Mouse (Mus musculus) ES-E14 (cell line): ENCODE data around the gene Esrra. TPM values are rescaled to one million over a fixed set of nuclear protein-coding genes. Genes with fewer than 3 reads are reported as not detected.

Experiments used
- DNase-seq: peaks from one replicate; pipeline ENCODE4 v3.0.0-alpha.2; 2013; ENCODE audit warnings: low read depth, low spot score
- H3K27ac ChIP-seq: 2 replicates; pipeline ENCODE4 v1.5.1; 2012; ENCODE audit warnings: low read depth, mild to moderate bottlenecking, low read length, moderate library complexity, mixed read lengths; ENCODE audit not compliant: poor library complexity, insufficient read depth, severe bottlenecking
- H3K36me3 ChIP-seq: 2 replicates; pipeline ENCODE4 v1.6.1; 2012; ENCODE audit warnings: mild to moderate bottlenecking, low read length, moderate library complexity, mixed read lengths; ENCODE audit not compliant: control insufficient read depth, poor library complexity, insufficient read depth, severe bottlenecking
- H3K4me1 ChIP-seq, 2 experiments: fragments of 150-350 bp in 1 of 2; sonication (generic) in 1 of 2; 2 replicates each; pipeline ENCODE4 v1.6.1; 2012; ENCODE audit warnings: low read length in 2 of 2, mild to moderate bottlenecking in 1 of 2, mixed read lengths in 1 of 2; ENCODE audit not compliant: control insufficient read depth in 2 of 2, insufficient read depth in 2 of 2, poor library complexity in 1 of 2
- H3K4me3 ChIP-seq, 2 experiments: fragments of 150-350 bp in 1 of 2; sonication (generic) in 1 of 2; 2 replicates each; pipeline ENCODE4 v1.5.1; 2012; ENCODE audit warnings: low read length in 2 of 2, low read depth in 1 of 2, mild to moderate bottlenecking in 1 of 2, mixed read lengths in 1 of 2; ENCODE audit not compliant: insufficient read depth in 1 of 2, poor library complexity in 1 of 2, severe bottlenecking in 1 of 2
- H3K9ac ChIP-seq: 2 replicates; pipeline ENCODE4 v1.6.1; 2012; ENCODE audit warnings: low read depth, mild to moderate bottlenecking, low read length, mixed read lengths; ENCODE audit not compliant: poor library complexity, insufficient read depth, severe bottlenecking
- H3K9me3 ChIP-seq: fragments of 150-350 bp; sonication (generic); 2 replicates; pipeline ENCODE4 v1.6.1; 2012; ENCODE audit warnings: low read depth, mild to moderate bottlenecking, low read length; ENCODE audit not compliant: control insufficient read depth, insufficient read depth
- CHD2 ChIP-seq: IDR thresholded peaks from 2 replicates; pipeline ENCODE4 v1.6.1; 2014; ENCODE audit warnings: mild to moderate bottlenecking, low read depth, low read length, inconsistent platforms
- HCFC1 ChIP-seq: IDR thresholded peaks from 2 replicates; pipeline ENCODE4 v1.6.1; 2012; ENCODE audit warnings: low read length, inconsistent platforms, borderline replicate concordance; ENCODE audit not compliant: insufficient read depth
- MAFK ChIP-seq: IDR thresholded peaks from 2 replicates; pipeline ENCODE4 v1.6.1; 2014; ENCODE audit warnings: mild to moderate bottlenecking, low read depth, low read length, inconsistent platforms; ENCODE audit not compliant: insufficient read depth
- ZC3H11A ChIP-seq: IDR thresholded peaks from 2 replicates; pipeline ENCODE4 v1.6.1; 2012; ENCODE audit warnings: low read depth, mild to moderate bottlenecking, inconsistent platforms, low read length, borderline replicate concordance
- ZNF384 ChIP-seq: IDR thresholded peaks from 2 replicates; pipeline ENCODE4 v1.6.1; 2012; ENCODE audit warnings: low read depth, low read length, inconsistent platforms
- in situ Hi-C, 2 experiments: fragments of 600-800 bp; cut with MboI; formaldehyde crosslinking; loops; one replicate each; pipeline ENCODE4 v1.15.1; 2025; ENCODE audit warnings: low sequenced_read_pairs in 2 of 2, inconsistent platforms in 1 of 2; ENCODE audit not compliant: unreplicated experiment in 2 of 2
- total RNA-seq: library from RNA; depleted of rRNA; stranded (reverse); fragments of 300-350 nt; gene quantifications from 2 replicates; pipeline ENCODE4 v1.2.3, GENCODE M21; 2012

Esrra gene
- total RNA-seq, 1 experiment, result 23.1 TPM

DNA sequence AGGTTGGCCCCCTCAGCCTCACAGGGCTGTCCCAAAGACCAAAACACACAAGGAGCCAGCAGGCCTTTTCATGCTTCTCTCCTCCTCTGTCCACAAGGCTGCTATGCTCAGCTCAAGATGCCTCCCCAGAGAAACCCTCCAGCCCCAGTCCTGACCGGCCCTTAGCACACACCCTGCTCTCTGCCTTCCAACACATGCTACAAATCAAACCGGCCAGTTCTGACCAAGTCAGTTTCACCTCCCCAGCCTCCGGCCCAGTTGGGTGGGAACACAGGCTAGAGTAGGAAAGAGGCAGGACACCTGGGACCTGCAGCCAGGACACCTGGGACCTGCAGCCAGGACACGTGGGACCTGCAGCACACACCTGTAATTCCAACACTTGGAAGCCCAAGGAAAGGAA is 5.1 kb downstream of the Esrra start:
- no peak for DNase-seq
- TF ChIP-seq ZC3H11A (no peak), CHD2 (no peak), MAFK (no peak), ZNF384 (no peak), HCFC1 (no peak)
- in situ Hi-C loops, result no loop called here

GRCm38 (mm10) chr19:6915276-6915675 is 6.3 kb downstream of the Esrra start:
- Histone ChIP-seq H3K9ac (no peak overlapping the region), H3K4me3 (no peak overlapping the region), H3K9me3 (no peaks in the 10 kb centered on the region), H3K27ac (no peak overlapping the region), H3K36me3 (peaks cover 25% of the 10 kb centered on the region), H3K4me1 (peaks cover 0 to 7% of the 10 kb centered on the region in 2 experiments; a peak in 2 of 4 replicates)
- DNase-seq, result no peak
- in situ Hi-C loops, result no loop called here
- no peak for TF ChIP-seq ZNF384
- TF ChIP-seq ZC3H11A, result no peak
- no peak for TF ChIP-seq MAFK
- TF ChIP-seq HCFC1, result no peak
- TF ChIP-seq CHD2, result no peak

More for the DNA sequence above, 5.1 kb downstream of the Esrra start:
- peaks cover 20% of the 10 kb centered on the region for H3K36me3 ChIP-seq
- H3K4me1 ChIP-seq, result peaks cover 0 to 8% of the 10 kb centered on the region in 2 experiments; a peak in 2 of 4 replicates
- no peak overlapping the region for H3K27ac ChIP-seq
- no peak overlapping the region for H3K4me3 ChIP-seq
- H3K9me3 ChIP-seq, result no peaks in the 10 kb centered on the region
- H3K9ac ChIP-seq, result no peak overlapping the region

DNA sequence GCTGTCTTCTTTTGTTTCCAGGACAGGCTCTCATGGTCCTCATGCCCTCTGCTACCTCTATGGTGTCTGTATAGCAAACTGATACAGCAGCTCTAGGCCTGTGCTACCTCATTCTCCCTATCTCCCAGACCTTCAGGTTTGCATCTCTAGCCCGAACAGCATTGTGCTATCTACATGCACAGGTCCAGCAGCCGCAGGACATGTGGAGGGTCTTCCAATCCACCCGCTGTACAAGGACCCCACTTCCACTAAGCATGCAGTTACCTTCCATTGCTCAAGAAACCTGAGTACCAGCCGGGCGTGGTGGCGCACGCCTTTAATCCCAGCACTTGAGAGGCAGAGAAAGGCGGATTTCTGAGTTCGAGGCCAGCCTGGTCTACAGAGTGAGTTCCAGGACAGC is 7.1 kb downstream of the Esrra start:
- peaks cover 0 to 2% of the 10 kb centered on the region in 2 experiments; a peak in 2 of 4 replicates for H3K4me1 ChIP-seq
- H3K4me3 ChIP-seq, result no peak overlapping the region
- no peak for TF ChIP-seq ZC3H11A
- TF ChIP-seq CHD2, result no peak
- no peak for TF ChIP-seq MAFK
- TF ChIP-seq HCFC1, result no peak
- TF ChIP-seq ZNF384, result no peak
- in situ Hi-C loops, result no loop called here
- no peak overlapping the region for H3K27ac ChIP-seq
- H3K36me3 ChIP-seq, result peaks cover 23% of the 10 kb centered on the region
- no peaks in the 10 kb centered on the region for H3K9me3 ChIP-seq
- no peak for DNase-seq
- no peak overlapping the region for H3K9ac ChIP-seq

GRCm38 (mm10) chr19:6913991-6914390 is 7.6 kb downstream of the Esrra start:
- in situ Hi-C loops, result no loop called here
- Histone ChIP-seq H3K4me3 (peak overlapping the region; percentile 42 to 50), H3K9me3 (no peaks in the 10 kb centered on the region), H3K36me3 (peaks cover 23% of the 10 kb centered on the region), H3K27ac (no peak overlapping the region), H3K9ac (peak overlapping the region; percentile 39; the same call in 1 of the 2 replicates), H3K4me1 (peaks cover 0 to 2% of the 10 kb centered on the region in 2 experiments; a peak in 2 of 4 replicates)
- TF ChIP-seq CHD2 (no peak), ZC3H11A (no peak), MAFK (no peak), ZNF384 (no peak), HCFC1 (no peak)
- DNase-seq, result no peak

GRCm38 (mm10) chr19:6913036-6913435 is 8.6 kb downstream of the Esrra start:
- H3K4me3 ChIP-seq, result no peak overlapping the region
- TF ChIP-seq CHD2, result no peak
- no peak for TF ChIP-seq HCFC1
- no peak for TF ChIP-seq ZNF384
- TF ChIP-seq ZC3H11A, result no peak
- no peak for TF ChIP-seq MAFK
- H3K36me3 ChIP-seq, result peaks cover 23% of the 10 kb centered on the region
- in situ Hi-C loops, result no loop called here
- H3K9ac ChIP-seq, result no peak overlapping the region
- H3K4me1 ChIP-seq, result peaks cover 0 to 4% of the 10 kb centered on the region in 2 experiments; a peak in 2 of 4 replicates
- H3K27ac ChIP-seq, result no peak overlapping the region
- no peaks in the 10 kb centered on the region for H3K9me3 ChIP-seq
- no peak for DNase-seq
